Mouse (Mus musculus) lung, postnatal 0 days (tissue): ENCODE data around the gene Lrp1.

ENCODE experiments used
- CTCF ChIP-seq: IDR thresholded peaks from 2 replicates; pipeline ENCODE4 v1.5.1; 2016; ENCODE audit warnings: antibody characterized with exemption, mild to moderate bottlenecking
- EP300 ChIP-seq: IDR thresholded peaks from 2 replicates; pipeline ENCODE4 v1.6.1; 2016; ENCODE audit warnings: antibody characterized with exemption, mild to moderate bottlenecking, control low read depth

- TF ChIP-seq CTCF, result no peak
- no peak for TF ChIP-seq EP300
These were observed 132.1 kb downstream of the Lrp1 start for GRCm38 (mm10) chr10:127488856-127489255.
